In the genomic region with DNA sequence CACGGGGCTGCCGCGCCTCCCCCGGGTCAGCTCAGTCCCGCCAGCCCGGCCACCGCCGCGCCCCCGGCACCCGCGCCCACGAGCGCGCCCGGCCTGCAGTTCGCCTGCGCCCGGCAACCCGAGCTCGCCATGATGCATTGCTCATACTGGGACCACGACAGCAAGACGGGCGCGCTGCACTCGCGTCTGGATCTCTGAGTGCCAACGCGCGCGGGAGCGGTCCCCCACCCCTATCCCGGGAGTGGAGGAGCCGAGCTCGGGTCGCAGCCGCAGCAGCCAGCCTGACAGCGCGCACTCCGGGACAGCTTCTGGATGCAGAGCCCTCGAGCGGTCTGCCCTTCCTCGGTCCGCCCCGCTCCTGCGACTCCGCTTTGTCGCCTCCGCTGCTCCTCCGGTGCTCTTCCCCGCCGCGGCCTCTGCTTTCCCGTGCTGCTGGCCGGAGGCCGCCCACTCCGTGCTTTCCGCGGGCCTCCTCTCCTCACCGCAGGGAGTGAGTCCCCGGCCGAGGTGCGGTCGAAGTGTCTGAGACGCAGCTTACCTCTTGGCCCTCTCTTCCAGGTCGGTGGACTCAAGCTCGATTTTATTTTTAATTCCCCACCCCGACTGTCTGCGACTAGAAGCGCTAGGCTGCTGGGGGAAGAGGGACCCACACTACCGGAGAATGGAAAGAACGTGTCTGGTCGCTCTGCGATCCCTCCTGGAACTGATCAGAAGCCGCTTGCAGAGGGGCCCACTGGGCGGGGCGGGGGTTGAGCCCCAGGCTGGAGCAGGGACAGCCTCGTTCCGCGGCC, we compare ENCODE assay signal across 8 mouse cellular contexts. TPM values are rescaled to one million over a fixed set of nuclear protein-coding genes. Genes with fewer than 3 reads are reported as not detected.
DNase-seq lines count a peak whose midpoint lies in the region; ATAC-seq and TF ChIP-seq lines count a peak whose summit lies in the region.

No protein-coding gene starts in this region.

- ATAC-seq in embryonic facial prominence, embryonic 15.5 days (ENCODE audit: insufficient number of reproducible peaks, low FRiP score, low TSS enrichment, low read depth) = no peak
- no peak for ATAC-seq in hindbrain, embryonic 14.5 days (ENCODE audit: low FRiP score)
- no peak for ATAC-seq in liver, postnatal 0 days
- ATAC-seq in megakaryocyte-erythroid progenitor cell, adult 5-6 weeks (replicated peaks; ENCODE audit: low FRiP score, low TSS enrichment, poor library complexity, severe bottlenecking) = no peak

- peaks cover 97% of the 10 kb centered on the region for H3K27me3 ChIP-seq in E14TG2a.4 (ENCODE audit: insufficient read depth, low read length)
- peaks cover 97% of the 10 kb centered on the region for H3K27me3 ChIP-seq in embryonic facial prominence, embryonic 15.5 days
- peaks cover 83% of the 10 kb centered on the region for H3K27me3 ChIP-seq in hindbrain, embryonic 14.5 days (ENCODE audit: control insufficient read depth, insufficient read depth, low read length)
- peaks cover 99% of the 10 kb centered on the region for H3K27me3 ChIP-seq in liver, postnatal 0 days (ENCODE audit: insufficient read depth, low read length)

- no peak for TF ChIP-seq CTCF in E14TG2a.4 (conservative IDR thresholded peaks at IDR 0.05; ENCODE audit: low read length)
- TF ChIP-seq CTCF in liver, postnatal 0 days (IDR thresholded peaks at IDR 0.05; ENCODE audit: low read depth) = no peak

- H3K4me2 ChIP-seq in embryonic facial prominence, embryonic 15.5 days (replicated peaks) = peak overlapping the region; percentile 88
- H3K4me2 ChIP-seq in hindbrain, embryonic 14.5 days (replicated peaks) = peak overlapping the region; percentile 57
- peak overlapping the region; percentile 59 for H3K4me2 ChIP-seq in liver, postnatal 0 days (ENCODE audit: low read depth, low read length)

- peak overlapping the region; percentile 26; the same call in 1 of the 2 replicates for H3K9ac ChIP-seq in embryonic facial prominence, embryonic 15.5 days
- peak overlapping the region; percentile 24; the same call in 1 of the 2 replicates for H3K9ac ChIP-seq in hindbrain, embryonic 14.5 days
- no peak overlapping the region for H3K9ac ChIP-seq in liver, postnatal 0 days (replicated peaks)

- H3K27ac ChIP-seq in embryonic facial prominence, embryonic 15.5 days (replicated peaks) = no peak overlapping the region
- no peak overlapping the region for H3K27ac ChIP-seq in hindbrain, embryonic 14.5 days
- H3K27ac ChIP-seq in liver, postnatal 0 days (ENCODE audit: low read depth) = no peak overlapping the region

- H3K36me3 ChIP-seq in E14TG2a.4 (ENCODE audit: insufficient read depth, low read length) = no peaks in the 10 kb centered on the region
- H3K36me3 ChIP-seq in embryonic facial prominence, embryonic 15.5 days = no peaks in the 10 kb centered on the region
- no peaks in the 10 kb centered on the region for H3K36me3 ChIP-seq in hindbrain, embryonic 14.5 days (replicated peaks; ENCODE audit: control insufficient read depth, insufficient read depth)
- H3K36me3 ChIP-seq in liver, postnatal 0 days (replicated peaks; ENCODE audit: insufficient read depth, low read length) = no peaks in the 10 kb centered on the region

- H3K4me1 ChIP-seq in E14TG2a.4 (replicated peaks; ENCODE audit: low read depth, low read length) = peaks cover 34% of the 10 kb centered on the region
- H3K4me1 ChIP-seq in embryonic facial prominence, embryonic 15.5 days = peaks cover 34% of the 10 kb centered on the region
- peaks cover 21% of the 10 kb centered on the region for H3K4me1 ChIP-seq in hindbrain, embryonic 14.5 days (replicated peaks; ENCODE audit: control insufficient read depth, insufficient read depth, low read length)
- peaks cover 14% of the 10 kb centered on the region for H3K4me1 ChIP-seq in liver, postnatal 0 days (ENCODE audit: insufficient read depth)

- WGBS in embryonic facial prominence, embryonic 15.5 days = under 1% methylated on average over 80 of the region's 80 CpGs
- under 1% methylated on average over 68 of the region's 80 CpGs for WGBS in hindbrain, embryonic 14.5 days
- WGBS in liver, postnatal 0 days (ENCODE audit: insufficient replicate concordance) = 1% methylated on average over 59 of the region's 80 CpGs

- no peaks in the 10 kb centered on the region for H3K9me3 ChIP-seq in E14TG2a.4 (ENCODE audit: low read length)
- no peaks in the 10 kb centered on the region for H3K9me3 ChIP-seq in embryonic facial prominence, embryonic 15.5 days (replicated peaks)
- H3K9me3 ChIP-seq in hindbrain, embryonic 14.5 days (ENCODE audit: control insufficient read depth, low read length) = no peaks in the 10 kb centered on the region
- no peaks in the 10 kb centered on the region for H3K9me3 ChIP-seq in liver, postnatal 0 days (ENCODE audit: low read length)

- H3K4me3 ChIP-seq in E14TG2a.4 (replicated peaks; ENCODE audit: low read length) = peak overlapping the region; percentile 76
- peak overlapping the region; percentile 50 for H3K4me3 ChIP-seq in embryonic facial prominence, embryonic 15.5 days (replicated peaks)
- peak overlapping the region; percentile 31 for H3K4me3 ChIP-seq in hindbrain, embryonic 14.5 days (replicated peaks; ENCODE audit: low read length)
- H3K4me3 ChIP-seq in liver, postnatal 0 days (ENCODE audit: low read depth, low read length) = peak overlapping the region; percentile 33

- no peak for TF ChIP-seq EP300 in liver, postnatal 0 days (IDR thresholded peaks at IDR 0.05; ENCODE audit: low read depth)

- peak; percentile 21 to 29 for DNase-seq in adrenal gland, adult 18-20 months (ENCODE audit: low spot score in 2 of 2)
- DNase-seq in adrenal gland, adult 8-10 months = no peak
- DNase-seq in hindbrain, embryonic 14.5 days (ENCODE audit: low spot score) = no peak
- no peak for DNase-seq in liver, postnatal 0 days
- DNase-seq in layer of hippocampus, postnatal 10 days (ENCODE audit: low spot score in 2 of 2) = no peak

RNA-seq across cellular contexts. Expression of a gene that starts 1.7 kb away (rescaled TPM):
- under 1 TPM in 1 of 2 experiments, not detected in 1; 0.73 TPM for total RNA-seq in adrenal gland, adult 18-20 months (2021)
- 1 to 10 TPM in 2 of 4 experiments, not detected in 2; 3.0 to 3.5 TPM for total RNA-seq in adrenal gland, adult 8-10 months (2022)
- 1.2 and 2.0 TPM in 2 replicates for polyA plus RNA-seq in embryonic facial prominence, embryonic 15.5 days (2015; fragmentation: Nextera tagmentation; extraction: Ambion mirVana)
- polyA plus RNA-seq in hindbrain, embryonic 14.5 days (2014; fragmentation: Nextera tagmentation; extraction: Ambion mirVana) = 0.90 and 0.98 TPM in 2 replicates
- not detected in 2 replicates for polyA plus RNA-seq in liver, postnatal 0 days (2015; fragmentation: Nextera tagmentation; extraction: Ambion mirVana)
- total RNA-seq in megakaryocyte-erythroid progenitor cell, adult 5-6 weeks (2014; fragmentation: Nextera tagmentation) = not detected in 2 replicates
- not detected in 2 replicates for total RNA-seq in megakaryocyte-erythroid progenitor cell, adult 5-6 weeks (2017)
- total RNA-seq in layer of hippocampus, postnatal 10 days (2021) = 1 to 10 TPM; 1.4 to 1.7 TPM

RNA-seq across cellular contexts. Expression of a gene that starts 29.4 kb away (rescaled TPM):
- total RNA-seq in adrenal gland, adult 18-20 months (2021) = 10 to 100 TPM; 16.6 to 20.9 TPM
- total RNA-seq in adrenal gland, adult 8-10 months (2022) = 10 to 100 TPM; 17.6 to 23.5 (median 20.7) TPM
- 39.7 and 47.6 TPM in 2 replicates for polyA plus RNA-seq in embryonic facial prominence, embryonic 15.5 days (2015; fragmentation: Nextera tagmentation; extraction: Ambion mirVana)
- 114 and 124 TPM in 2 replicates for polyA plus RNA-seq in hindbrain, embryonic 14.5 days (2014; fragmentation: Nextera tagmentation; extraction: Ambion mirVana)
- polyA plus RNA-seq in liver, postnatal 0 days (2015; fragmentation: Nextera tagmentation; extraction: Ambion mirVana) = 16.2 and 16.7 TPM in 2 replicates
- 27.4 and 46.4 TPM in 2 replicates for total RNA-seq in megakaryocyte-erythroid progenitor cell, adult 5-6 weeks (2014; fragmentation: Nextera tagmentation)
- 60.5 and 144 TPM in 2 replicates for total RNA-seq in megakaryocyte-erythroid progenitor cell, adult 5-6 weeks (2017)
- 10 to 100 TPM; 56.5 to 57.3 TPM for total RNA-seq in layer of hippocampus, postnatal 10 days (2021)

RNA-seq across cellular contexts. Expression of a gene that starts 53.9 kb away (rescaled TPM):
- not detected for total RNA-seq in adrenal gland, adult 18-20 months (2021)
- not detected for total RNA-seq in adrenal gland, adult 8-10 months (2022)
- not detected in 2 replicates for polyA plus RNA-seq in embryonic facial prominence, embryonic 15.5 days (2015; fragmentation: Nextera tagmentation; extraction: Ambion mirVana)
- polyA plus RNA-seq in hindbrain, embryonic 14.5 days (2014; fragmentation: Nextera tagmentation; extraction: Ambion mirVana) = not detected in 2 replicates
- not detected in 2 replicates for polyA plus RNA-seq in liver, postnatal 0 days (2015; fragmentation: Nextera tagmentation; extraction: Ambion mirVana)
- total RNA-seq in megakaryocyte-erythroid progenitor cell, adult 5-6 weeks (2014; fragmentation: Nextera tagmentation) = not detected in 2 replicates
- total RNA-seq in megakaryocyte-erythroid progenitor cell, adult 5-6 weeks (2017) = not detected in 2 replicates
- total RNA-seq in layer of hippocampus, postnatal 10 days (2021) = not detected

Comparison
In these comparisons a context has a peak if more than half of its experiments do, and no peak if none do; other contexts are left out.
1. DNase-seq: peak in adrenal gland, adult 18-20 months (2 of 2); none in adrenal gland, adult 8-10 months (single experiment), hindbrain, embryonic 14.5 days (single experiment), liver, postnatal 0 days (single experiment) and layer of hippocampus, postnatal 10 days (0 of 2).
2. Peak in every context shown above with its lines, with median percentiles within 50 percentile points of each other: H3K4me3 ChIP-seq and H3K4me2 ChIP-seq.